Mouse (Mus musculus): Measurements from ENCODE around the gene Foxn3.

Gene Foxn3

DNA sequence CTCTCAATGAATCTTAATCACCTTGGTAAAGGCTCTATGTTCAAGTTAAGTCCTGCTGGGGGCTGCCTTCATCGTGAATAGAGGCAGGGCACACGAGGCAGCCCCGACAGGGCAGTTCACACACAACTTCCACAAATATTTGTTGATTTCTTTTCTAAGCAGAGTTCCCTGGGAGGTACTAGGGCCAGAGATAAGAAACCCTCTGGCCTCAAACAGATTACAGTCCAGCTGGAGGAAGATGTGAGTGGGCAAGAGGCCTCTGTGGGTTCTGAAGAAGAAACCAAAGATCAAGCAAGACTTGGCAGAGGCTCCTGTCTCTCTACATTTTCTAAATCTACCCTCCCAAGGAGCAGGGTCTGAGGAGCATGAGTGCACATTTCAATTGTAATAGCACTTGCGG, 283.1 kb downstream of the Foxn3 start:
- DNase-seq, result no peak

DNA sequence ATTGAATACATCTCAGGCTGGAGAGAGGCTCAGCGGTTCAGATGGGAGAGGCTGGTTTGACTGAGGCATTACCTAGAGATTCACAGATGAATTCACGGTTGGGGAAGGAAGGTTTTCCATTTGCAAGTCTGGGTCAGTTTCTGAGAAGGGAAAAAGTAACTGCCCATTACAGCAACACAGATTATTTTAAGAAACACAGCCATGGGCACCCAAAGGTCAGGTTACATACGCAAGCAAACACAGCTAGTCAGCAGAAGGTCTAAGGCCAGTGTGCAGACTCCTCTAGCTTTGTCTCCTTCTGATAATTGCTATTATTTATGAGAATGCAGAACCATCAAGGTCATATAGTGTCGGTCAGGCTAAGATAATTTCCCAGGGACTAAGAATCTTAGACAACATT, 284.0 kb downstream of the Foxn3 start:
- no peak for DNase-seq

DNA sequence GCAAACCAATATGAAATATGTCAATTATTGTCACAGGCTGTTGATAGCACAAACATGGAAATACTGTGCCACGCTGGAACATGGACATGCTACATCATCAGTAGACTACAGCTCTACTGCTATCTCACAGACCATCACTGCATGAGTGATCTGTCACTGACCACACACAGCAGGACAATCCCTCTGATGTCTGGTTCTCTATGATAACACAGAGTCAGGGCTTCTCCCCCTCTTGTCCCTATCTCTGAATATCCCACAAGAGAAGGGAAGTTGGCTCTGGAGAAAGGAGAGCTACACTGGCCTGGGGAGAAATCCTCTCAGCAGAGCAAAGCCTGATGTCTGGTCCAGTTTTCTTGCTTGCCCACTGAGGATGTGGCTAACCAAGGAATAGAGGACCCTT, 288.8 kb downstream of the Foxn3 start:
- no peak for DNase-seq

DNA sequence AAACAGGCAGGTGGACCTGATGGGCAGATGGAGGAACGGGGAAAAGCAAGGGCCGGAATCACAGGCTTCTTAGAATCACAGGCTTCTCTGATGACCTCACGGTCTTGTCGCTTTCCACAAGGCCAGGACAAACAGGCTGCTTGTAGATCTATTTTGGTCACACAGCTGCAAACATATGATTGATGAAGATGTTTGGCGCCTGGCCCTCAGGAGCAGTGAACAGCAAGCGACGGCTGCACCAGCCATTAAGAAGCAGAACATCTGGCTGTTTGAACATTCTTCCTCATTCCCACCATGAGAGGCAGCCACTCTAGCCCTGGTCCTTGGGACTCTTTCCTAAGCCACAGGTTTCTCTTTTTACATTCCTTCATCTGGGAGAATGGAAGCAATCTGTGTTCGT, 294.0 kb downstream of the Foxn3 start:
- no peak for DNase-seq

DNA sequence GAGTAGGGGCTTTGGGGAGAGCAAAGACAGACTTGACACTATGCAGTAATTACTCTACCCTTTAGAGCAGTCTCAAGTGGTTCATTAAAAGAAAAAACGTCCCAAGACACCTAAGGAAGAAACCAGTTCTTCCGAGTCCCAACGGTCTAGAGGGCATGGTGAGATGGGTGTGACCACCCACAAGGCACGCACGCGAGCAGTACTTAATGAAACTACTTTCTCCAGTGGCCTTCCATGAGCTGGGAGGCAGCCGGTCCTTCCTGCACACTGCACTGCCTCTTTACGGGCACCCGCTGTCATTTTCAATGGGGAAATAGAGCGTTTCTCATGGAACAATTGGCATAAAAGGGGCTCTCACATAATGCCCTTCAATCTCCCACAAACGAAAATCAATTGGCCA, 294.4 kb downstream of the Foxn3 start:
- DNase-seq, result no peak

DNA sequence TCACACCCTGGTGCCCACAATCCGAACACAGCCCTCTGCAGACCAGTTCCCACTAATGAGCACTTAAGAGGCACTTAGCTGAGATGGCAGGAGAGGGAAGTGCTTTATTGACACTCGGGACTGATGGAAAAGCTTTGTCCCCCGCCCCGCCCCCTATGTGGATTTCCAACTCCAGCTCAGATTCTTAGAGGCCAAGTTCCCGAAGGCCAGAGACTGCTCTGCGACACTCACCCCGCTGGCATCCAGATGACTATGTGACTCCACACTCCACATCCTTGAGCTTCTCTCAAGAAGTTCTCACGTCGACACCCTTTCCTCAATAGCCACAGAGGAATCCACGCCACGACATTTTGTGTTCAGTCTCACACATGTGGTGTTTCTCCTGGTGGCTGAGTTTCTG, 295.6 kb downstream of the Foxn3 start:
- no peak for DNase-seq

DNA sequence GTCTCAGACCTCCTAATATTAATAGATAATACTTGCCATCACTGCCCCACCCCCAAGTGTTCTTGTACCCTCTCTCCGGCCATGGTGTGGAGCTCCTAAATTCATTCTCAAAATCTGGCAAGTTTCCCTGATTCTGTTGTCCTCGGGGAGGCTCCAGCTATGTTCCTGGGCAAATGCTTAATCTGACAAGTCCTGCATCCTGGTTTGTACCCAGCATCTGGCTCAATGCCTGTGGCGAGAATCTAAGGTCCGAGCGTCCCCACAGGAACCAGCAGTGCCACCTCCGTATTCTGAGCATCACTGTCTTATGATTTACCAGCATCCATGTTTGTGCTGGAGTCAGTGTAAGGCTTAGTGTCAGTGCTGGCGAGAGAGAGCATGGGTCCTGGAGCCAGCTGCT, 296.9 kb downstream of the Foxn3 start:
- DNase-seq, result no peak

DNA sequence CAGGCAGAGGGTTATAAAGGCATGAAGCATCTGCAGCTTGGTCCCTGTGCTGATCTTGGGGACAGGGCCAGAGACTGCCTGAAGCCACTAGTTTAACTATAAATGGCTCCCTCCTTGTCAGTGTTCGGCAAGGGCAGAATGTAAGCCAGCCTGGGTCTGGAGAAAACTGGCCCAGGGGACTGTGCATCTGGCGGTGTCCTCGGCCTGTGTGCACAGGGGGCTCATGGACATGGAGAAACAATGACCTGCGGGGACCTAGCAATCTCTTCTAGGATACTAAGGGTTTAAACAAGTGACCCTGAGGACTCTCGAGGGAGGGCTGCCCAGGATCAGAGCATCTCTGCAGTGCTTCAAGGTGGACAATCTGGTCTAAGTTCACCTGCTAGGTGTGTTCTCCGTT, 297.6 kb downstream of the Foxn3 start:
- DNase-seq, result no peak

DNA sequence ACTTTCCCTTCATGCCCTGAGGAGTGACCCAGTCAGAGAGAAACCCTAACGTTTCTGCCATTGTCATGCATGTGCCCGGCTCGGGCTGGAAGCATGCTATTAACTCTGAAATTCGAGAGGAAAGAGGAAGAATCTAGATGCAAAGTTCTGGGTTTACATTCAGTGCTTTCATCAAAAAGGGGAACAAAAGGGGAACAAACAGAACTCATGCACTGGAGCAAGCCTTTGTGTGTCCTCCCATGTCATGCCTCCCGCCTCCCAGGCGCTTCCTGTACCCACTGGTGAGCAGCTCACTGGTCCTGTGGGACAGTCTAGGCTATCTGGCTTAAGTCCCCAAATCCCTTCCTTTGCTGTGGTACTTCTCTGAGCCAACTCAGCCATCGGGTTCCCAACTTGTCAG, 299.0 kb downstream of the Foxn3 start:
- no peak for DNase-seq

DNA sequence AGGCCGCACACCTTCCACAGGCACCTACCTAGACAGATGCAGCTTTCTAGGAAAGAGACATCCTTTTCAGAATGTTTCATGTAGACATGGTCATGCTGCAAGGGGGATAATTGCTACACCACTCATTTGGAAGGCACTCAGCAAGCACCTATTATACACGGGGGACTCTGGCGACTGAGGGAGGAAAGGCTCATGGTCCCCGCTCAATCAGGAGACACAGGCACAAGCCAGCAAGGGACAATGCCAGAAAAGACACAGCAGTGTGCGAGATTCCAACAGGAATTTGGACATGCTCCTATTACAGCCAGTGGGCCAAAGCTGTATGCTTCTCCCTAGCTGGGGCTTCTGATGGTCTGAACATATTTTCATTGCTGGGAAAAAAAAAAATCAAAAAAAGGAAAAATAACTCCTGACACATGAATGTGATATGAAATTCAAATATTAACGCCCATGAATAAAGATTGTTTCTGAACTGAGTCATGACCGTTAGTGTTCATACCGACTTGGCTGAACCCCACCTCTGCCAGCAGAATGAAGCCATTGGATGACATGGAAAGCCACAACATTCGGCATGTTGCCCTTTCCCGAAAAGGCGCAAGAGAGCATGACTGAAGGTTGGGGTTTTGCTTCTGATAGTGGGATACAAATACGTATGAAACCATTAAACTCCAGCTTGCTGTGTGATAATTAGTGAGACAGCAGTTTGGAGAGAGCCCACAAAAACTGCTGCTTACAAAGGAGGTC, 299.6 kb downstream of the Foxn3 start:
- no peak for DNase-seq

DNA sequence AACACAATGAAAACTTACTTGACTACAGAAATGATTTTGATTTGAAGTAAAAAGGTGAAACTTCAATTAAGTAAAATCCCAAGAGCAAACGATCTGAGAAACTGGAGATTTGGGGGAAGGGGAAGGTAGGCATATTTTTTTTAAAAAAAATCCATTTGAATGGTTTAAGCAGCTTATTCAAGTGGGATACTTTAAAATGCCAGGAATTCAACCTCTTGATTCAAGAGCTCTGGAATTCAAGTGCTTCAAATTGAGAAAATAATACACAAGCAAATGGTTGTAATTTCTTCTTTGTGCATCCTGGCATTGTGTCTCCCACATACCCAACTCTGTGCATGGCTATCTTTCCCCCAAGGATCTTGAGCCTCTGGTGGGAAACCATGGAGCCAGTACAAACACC, 300.5 kb downstream of the Foxn3 start:
- DNase-seq, result no peak

DNA sequence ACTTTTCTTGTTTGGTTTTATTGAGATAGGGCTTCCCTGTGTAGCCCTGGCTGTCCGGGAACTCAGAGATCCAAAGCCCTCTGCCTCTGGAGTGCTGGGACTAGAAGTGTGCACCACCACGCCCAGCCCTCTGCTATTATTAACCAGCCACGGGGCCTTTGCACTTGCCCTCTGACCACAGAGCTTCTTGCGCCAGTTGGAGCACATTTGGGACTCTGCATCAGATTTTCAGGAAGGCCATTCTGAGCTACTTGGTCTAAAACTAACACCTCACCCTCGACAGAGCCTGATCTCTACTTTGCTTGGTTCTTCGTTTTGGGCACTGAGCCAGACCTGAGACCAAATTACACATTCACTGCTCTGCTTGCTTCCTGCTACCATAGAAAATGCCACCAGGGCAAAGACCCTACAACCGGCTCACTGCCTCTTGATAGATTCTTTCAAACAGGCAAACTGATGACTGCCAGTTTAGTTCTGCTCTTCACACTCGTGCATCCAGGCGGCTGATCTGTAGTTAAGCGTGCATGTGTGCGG, 301.2 kb downstream of the Foxn3 start:
- no peak for DNase-seq

DNA sequence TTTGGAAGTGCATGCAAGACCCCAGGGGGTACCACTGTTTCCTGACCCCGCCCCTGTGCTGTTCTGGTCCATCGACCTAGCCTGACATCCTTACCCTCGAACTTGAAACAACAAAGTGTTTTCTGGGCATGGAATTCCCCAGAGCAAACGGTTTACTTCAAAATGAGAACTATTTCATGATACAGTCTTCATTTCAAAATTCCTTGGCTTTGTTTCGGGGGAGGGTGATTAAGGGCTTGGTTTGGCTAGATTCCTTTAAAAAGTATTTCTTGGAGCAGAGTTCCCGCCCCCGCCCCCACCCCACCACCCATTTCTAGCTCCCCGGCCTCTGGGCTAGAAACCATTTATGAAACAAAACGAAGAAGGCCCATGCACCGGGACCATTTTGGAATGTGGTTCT, 303.2 kb downstream of the Foxn3 start:
- DNase-seq, result no peak

DNA sequence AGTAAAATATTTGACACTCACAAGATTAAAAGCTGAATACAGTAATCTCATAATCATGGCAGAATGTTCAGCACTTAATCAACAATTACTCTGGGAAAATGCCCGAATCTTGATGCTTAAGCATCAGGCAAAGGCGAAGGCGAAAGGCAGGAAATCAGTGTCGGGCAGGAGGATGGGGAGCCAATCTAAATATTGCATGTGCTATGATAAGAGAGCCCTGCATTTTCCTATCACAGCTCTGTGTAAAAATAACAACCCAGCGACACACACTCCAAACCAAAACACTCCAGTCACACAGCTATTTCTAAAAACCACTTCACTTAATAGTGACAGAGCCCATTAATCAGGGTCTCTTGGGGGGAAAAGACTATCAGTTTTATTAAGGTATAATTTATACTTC, 305.8 kb downstream of the Foxn3 start:
- no peak for DNase-seq

DNA sequence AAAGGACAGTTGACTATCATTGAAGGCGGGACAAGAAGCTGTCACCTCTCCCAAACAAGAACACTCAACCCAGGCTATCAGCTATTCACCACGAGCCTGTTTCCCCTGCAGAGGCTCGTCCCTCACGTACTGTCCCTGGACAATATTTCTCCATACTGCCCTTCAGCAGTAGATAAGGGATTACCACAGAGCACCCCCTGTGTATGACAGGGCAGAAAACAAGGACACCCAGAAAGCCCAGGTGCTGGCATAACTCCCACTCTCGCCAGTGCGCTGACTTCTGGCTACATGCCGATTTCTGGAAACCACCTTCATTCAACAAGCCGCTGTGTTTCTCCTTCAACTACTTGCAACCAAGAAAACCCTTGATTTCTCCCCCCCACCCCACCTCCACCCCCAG, 306.4 kb downstream of the Foxn3 start:
- no peak for DNase-seq

DNA sequence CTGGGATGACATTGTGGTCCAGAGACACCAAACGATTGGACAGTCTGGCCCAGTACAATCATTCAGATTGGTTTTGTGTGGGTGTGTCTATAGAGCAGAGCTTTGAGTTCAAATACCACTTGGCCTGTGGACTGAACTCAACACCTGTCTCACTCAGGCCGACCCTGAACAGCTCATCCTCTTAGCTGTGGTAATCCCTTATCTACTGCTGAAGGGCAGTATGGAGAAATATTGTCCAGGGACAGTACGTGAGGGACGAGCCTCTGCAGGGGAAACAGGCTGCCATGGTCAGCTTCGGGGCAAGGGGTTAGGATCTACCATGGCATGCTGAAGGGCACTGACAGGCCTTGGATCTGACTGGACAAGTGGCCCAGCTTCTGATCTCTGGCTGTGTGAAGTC, 306.9 kb downstream of the Foxn3 start:
- no peak for DNase-seq

DNA sequence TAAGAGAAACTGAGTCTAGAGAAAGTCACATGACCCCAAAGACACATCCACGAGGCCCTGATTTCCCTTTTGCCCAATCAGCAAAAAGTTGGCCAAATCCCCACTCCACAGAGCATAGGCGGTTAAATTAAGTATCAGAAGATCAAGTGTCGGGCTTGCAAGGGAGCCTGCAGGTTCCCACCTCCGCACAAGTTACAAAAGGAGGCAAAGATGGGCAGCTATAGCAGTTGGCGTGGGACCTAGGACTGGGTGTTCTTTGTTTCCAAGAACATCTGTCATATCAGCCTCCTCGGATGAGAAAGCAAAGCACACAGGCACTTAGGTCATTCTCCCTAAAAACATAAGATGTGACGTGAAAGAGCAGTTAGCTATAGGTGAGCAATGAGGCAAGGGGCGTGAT, 308.9 kb downstream of the Foxn3 start:
- no peak for DNase-seq

DNA sequence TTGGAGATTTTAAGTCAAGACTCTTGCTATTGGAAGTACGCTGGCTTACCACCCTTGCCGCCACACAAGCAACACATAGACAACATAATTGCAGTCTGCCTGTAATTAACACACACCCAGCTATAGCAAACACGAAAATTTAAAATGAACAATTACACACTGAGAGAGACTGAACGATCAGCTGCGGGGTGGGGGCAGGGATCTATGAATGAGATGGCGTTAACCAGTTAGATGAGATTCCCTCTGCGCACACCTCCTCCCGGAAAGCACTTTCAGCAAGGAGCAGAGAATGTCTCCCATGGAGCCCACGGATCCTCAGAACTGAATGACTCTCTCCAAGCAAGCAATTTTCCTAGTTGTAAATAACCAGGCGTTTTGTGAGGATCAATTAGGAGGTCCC, 309.8 kb downstream of the Foxn3 start:
- DNase-seq, result no peak

DNA sequence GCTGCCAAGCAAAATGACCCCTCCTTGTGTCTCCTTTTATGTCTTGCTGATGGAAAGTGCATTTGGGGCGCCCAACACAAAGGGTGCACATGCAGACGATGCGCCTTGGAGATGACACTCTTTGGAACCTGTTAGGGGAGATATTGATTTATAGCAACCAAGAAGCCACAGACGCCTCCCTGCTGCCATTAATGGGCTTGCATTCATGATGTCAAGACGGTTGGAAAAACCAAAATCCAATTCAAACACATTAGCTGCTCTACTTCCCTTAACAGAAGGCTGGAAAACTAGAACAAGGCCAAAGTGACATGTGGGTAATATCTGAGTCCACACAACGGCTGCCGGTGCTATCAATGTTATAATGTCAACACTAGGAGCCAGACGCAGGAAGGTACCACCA, 314.8 kb downstream of the Foxn3 start:
- DNase-seq, result no peak

DNA sequence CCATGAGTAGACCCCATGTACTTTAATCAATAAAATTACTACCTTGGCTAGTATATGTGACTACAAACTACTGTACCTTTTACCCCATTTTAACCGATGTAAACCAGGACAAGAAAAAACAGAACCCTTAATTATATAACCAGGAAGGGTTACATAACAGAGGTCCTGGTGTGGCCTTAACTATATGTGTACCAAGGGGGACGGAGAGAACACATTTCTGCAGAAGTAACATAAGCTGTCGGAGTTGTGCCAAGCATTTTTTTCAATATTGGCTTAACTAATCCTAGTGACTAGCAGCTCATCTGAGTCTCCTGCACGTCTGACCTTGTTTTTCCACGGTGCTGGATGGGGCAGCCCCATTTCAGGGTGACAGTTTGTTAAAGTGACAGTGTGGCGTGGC, 315.4 kb downstream of the Foxn3 start:
- no peak for DNase-seq

DNA sequence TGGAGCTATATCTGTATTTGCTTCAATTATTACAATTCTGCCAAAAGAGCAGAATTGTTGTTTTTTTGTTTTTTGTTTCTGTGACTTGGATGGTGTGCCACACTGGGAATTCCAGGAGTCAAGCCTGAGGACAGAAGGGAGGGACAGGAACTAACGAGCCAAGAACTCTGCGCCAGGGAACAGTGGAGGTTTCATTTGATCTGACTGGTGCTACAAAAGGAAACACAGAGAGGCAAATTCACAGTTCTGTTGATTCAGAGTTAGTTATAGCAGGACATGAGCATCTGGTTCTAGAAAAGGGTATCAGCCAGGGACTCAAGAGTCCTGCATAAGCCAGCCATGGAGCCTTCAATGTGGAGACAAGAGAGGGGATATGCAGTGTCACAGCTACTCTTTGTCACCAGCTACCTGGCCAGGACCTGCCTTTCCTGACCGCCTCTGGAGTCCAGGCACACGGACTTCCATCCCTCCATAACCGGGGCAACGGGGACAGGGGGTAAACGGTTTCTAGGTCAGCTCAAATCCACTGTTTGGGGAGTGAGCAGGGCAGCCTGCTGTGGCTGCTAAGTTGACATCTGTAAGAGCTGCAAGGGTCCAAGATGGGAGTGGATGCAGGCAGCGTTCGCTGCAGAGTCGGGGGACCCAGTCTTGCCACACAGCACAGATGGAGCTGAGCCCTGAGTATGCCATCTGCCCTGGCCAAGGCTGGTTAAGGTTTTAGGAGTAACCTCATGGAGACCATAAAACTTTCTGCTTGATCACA, 316.2 kb downstream of the Foxn3 start:
- no peak for DNase-seq

DNA sequence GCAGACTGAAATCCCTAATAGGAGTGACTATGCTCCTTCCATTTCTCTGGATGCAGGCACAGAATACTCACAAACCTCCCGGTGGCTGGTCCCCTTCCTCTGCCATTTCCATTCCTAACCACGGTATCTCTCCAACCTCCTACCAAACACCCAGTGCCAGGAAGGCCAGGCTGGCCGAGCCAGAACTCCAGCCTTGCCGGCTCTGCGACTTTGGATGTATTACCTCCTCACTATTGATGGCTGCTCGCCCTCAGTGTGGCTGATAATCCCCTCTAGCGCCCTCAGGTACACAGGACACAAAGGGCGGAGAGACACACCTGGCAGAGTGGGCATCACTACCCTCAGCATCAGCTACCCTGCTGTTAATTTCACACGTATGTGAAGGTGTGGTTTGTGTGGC, 318.7 kb downstream of the Foxn3 start:
- no peak for DNase-seq

DNA sequence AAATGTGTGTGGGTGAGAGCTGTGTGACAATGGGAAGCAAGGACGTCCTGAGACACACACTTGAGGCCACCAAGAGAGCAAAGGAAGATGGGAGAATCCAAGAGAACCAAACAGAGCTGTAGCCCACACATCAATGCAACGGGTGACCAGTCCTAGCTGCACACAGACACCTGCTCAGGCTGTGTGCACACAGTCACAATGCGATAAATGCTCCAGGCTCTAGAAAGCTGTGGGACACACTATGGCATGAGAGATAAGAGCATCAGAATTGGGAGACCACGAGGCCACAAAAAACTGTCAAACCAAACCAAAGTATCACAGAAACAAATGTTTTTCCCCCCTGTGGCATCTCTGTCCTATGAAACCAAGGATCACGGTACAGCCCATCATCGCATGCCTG, 319.1 kb downstream of the Foxn3 start:
- no peak for DNase-seq

DNA sequence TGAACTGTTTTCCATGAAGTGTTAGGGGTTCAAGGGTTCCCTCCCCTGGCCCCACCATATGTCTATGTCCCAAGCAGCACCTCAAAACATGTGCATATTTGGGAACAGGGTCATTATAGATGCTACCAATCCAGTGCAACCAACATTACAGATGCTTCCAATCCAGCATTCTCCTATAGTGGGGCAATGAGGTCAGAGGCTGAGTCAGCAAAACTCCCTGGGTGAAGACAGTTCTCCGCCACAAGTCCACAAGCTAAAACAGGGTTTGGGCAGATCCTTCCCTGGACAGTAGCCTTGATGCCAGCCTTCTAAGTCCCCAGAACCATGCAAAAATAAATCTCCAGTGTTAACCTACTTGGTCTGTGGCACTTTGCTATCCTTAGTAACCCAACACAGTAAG, 320.1 kb downstream of the Foxn3 start:
- DNase-seq, result no peak

Data from right cerebral cortex, postnatal 14 days (tissue).